Mouse (Mus musculus) urinary bladder, postnatal 36 days (tissue): Measurements from ENCODE around the gene Aars.
"Not testable (repeated sequence)": the region's sequence is repeated elsewhere in the genome, so short reads cannot be mapped to it uniquely, and the experiment has no call there.

Experiments used
- DNase-seq, 2 experiments: peaks; one replicate each; pipeline ENCODE4 v3.0.0; 2022; ENCODE audit warnings: low spot score in 2 of 2, mixed read lengths in 1 of 2

Gene Aars

DNA sequence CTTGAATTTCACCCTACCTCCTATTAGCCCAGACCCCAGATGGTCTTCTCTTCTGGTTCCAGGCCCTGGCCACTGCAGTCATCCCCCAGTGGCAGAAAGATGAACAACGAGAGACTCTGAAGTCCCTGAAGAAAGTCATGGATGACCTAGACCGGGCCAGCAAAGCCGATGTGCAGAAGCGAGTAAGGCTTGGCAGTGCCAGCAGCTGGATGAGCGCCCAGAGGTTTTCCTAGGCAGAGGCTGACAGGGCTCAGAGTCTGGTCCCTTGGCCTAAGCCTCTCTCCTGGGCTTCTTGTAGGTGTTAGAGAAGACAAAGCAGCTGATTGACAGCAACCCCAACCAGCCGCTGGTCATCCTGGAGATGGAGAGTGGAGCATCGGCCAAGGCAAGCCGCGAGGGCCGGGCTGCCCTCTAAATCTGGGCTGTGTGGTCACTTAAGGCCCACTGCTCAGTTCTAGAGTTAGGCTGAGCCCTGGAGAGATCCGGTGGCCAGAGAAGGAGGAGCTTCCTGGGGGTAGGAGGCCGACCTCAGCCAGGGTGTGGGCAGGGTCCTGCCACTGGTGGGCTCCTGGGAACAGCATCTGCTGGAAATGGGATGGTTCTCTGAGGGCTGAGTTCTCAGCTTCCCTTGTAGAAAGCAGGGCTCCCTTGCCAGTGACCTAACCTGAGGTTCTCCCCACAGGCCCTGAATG, 21.0 kb downstream of the Aars start:
- no peak for DNase-seq

DNA sequence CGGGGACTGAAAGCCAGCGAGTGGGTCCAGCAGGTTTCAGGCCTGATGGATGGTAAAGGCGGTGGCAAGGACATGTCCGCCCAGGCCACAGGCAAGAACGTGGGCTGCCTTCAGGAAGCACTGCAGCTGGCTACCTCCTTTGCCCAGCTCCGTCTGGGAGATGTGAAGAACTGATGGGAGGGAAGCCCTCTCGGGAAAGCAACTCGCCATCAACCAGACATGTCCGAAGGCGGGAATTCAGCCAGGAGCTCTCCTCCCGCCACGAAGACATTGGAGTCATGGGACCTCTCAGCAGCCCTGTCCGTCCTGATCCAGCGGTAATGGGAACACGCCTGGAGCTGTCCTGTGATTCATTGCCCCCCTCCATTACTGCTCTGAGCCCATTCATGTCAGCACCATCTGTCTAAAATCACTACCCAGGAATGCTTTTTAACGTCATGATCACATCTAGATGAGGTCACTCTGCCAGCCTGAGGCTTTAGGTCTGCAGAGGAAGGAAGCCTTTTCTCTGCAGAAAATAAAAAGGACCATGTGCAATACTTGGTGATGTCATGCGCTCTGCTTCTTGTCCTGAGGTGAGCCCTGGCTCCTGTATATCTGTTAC, 22.2 kb downstream of the Aars start:
- DNase-seq: no peak

DNA sequence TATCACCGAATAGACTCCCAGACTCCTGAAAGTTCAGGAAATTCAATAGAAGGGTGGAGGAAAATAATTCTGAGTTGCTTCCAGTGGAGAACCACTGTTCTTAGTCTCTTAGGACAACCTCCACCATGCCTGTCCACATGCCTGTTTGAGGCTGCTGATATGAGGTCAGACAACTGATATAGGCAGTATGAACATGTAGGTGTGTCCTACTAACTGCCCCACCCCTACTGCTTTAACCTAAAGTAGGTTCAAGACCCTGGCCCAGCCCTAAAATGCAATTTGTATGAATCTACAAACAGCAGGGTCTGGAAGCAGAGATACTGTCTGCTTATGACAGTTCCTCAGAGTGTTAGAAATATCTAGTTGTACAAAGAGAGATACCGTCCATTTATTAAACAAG, 22.7 kb downstream of the Aars start:
- no peak for DNase-seq

DNA sequence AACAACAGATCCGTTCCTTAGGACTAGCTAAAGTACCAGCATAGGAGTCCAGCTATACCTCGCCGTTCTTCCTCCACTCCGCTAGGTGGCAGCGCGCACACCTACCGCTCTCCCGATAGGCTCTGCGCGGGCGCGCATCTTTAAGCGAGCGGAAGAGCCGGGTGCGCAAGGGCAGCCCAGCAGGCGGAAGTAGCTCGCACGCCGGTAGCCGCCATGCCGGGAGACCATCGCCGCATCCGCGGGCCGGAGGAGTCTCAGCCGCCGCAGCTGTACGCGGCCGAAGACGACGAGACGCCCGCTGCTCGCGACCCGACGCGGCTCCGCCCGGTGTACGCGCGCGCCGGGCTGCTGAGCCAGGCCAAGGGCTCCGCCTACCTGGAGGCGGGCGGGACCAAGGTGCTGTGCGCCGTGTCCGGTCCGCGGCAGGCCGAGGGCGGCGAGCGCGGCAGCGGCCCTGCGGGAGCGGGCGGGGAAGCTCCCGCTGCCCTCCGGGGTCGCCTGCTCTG, 23.3 kb downstream of the Aars start, which contains the start of gene Exosc6:
Gene Exosc6 (plus strand): TSS at position 182 of the 506 bp plus-strand sequence.
- peak; percentile 87 to 89 for DNase-seq

DNA sequence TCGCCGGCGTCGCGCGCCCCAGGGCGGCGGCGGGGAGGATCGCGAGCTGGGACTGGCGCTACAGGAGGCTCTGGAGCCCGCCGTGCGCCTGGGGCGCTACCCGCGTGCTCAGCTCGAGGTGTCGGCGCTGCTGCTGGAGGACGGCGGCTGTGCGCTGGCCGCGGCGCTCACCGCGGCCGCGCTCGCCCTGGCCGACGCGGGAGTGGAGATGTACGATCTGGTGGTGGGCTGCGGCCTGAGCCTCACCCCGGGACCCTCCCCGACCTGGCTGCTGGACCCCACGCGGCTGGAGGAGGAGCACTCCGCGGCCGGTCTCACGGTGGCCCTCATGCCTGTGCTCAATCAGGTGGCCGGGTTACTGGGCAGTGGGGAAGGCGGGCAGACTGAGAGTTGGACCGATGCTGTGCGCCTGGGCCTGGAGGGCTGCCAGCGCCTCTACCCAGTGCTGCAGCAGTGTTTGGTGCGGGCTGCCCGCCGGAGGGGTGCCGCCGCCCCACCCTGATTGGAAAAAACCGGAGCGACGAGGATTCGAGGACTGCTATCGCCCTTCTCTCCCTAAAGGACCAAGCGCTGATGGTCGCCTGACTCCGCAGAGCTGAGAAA, 23.8 kb downstream of the Aars start:
- DNase-seq: peak; percentile 8 to 26

DNA sequence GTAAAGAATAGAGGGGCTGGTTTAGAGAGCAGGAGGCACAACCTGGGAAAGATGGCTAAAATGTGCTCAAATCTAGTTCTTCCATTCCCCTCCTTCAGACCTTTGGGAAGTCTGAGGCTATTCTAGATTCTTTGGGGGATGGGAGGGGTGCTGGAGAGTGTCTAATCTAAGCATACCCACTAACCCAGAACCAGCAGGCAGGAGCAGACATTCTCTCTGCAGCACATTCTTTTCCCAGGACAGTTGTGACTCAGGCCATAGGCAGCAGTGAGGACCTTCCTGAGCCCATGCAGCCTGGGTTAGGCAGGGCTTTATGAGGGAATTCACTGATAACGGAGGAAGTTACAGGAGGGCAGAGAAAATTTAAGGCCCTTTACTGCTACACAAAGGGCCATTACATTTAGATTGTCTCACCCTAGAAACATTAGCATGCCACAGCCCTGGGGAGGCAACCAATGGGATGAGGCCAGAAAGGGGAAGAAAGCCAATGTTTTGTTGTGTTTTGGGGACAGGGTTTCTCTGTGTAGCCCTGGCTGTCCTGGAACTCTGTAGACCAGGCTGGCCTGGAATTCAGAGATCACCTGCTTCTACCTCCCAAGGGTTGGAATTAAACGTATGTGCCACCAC, 26.1 kb downstream of the Aars start:
- no peak for DNase-seq

DNA sequence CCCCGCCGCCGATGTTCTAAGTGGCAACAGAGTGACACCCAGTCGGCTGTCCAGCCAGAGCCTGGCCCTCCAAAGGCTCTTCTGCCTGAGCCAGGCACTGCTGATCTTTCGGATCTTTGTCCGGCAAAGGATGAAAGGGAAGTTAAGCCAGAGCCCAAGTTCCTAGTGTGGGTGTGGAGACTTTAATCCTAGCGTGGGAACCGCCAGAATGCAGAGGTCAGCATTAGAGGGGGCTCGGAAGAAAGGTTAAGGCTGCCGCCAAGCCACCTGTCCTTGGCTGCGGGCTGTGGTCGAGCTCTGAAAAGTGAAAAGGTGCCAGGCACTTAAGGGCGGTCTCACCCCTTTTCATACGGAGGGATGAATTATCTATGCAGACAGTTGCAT, 28.7 kb downstream of the Aars start:
- no peak for DNase-seq

DNA sequence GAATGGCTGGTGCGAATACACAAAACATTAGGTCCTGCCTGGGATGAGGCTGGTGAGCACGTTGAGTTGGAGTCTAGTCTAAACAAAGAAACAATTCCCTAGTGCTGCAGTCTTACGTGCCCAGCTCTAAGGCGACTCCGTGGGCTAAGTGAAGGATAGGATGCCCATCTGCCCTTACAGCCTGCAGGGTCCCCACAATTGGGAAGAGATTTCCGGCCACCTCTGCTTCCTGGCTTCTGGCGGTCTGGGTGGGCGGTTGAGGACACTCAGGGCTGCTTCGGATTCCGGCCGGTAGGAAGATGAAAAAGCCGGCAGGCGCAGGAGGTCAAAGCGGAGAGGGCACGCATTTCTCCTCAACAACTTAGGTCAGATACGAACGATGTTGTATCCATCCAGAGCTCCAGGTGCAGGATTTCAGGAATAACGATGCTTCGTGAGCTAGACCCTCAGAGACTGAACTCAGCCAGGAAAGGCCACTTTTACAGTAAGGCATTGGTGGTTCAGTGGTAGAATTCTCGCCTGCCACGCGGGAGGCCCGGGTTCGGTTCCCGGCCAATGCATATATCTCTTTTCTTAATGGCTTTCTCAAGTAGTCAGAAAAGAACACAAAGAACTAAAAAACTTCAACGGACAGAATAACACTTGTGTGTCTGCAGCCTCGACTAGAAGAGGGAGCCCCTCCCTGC, 29.3 kb downstream of the Aars start:
- peak; percentile 70 to 84 for DNase-seq

DNA sequence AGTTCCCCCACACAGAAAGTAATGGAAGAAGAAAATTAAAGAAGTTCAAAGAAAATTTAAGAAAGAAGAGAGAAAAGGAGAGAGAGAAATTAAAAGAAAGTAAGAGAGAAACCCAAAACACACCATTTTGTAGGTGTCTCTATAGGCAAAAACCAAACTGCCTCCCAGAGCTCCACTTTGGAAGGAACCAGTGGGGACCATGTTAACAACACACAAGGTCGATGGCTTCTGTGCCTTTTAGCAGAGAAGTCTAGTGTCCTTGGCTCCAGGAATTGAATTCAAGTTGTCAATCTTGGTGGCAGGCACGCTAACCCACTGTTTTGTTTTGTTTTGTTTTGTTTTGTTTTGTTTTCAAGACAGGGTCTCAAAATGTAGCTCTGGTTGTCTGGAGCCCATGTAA, 29.9 kb downstream of the Aars start:
- no peak for DNase-seq

DNA sequence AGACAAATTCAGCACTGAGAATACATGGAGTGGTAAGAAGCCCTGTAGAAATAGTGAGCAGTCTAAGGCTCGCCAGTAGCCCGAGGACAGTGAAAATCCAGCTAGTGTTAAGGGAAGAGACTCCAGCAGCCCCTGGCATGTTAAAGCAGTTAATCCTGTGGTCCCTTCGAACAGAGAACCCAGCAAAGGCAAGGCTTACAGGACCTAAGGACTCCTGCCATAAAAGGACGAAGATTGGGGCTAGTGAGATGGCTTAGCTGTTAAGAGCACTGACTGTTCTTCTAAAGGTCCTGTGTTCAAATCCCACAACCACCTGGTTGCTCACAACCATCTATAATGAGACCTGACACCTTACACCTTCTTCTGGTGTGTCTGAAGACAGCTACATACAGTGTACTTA, 33.4 kb downstream of the Aars start:
- no peak for DNase-seq

DNA sequence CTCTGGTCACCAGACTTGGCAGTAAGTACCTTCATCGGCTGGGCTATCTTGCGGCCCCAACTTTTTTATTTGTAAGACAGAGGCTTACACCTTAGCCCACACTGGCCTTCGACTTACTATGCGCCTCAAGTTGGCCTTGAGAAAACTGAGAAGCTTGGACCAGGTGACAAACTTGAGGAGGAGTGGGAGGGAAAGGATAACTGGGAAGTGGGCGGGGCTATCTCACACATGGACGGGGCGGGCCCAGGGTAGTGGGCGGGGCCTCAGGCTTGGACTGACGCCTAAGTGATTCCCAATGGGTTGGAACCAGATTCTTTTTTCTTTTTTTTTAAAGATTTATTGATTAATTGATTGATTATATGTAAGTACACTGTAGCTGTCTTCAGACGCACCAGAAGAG, 34.5 kb downstream of the Aars start:
- no peak for DNase-seq

DNA sequence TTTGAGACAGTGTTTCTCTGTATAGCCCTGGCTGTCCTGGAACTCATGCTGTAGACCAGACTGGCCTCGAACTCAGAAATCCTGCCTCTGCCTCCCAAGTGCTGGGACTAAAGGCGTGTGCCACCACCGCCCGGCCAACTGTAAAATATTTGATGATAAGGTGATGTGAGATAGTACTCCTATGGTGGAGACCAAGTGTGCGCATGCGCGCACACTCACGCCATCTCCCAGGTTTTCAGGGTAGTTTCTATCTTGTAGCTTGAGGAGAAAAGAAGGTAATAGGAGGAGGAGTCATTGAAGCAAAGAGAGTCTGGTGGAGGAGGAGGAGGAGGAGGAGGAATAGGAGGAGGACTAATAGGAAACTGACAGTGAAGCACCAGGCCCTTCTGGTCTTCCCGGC, 35.7 kb downstream of the Aars start:
- DNase-seq: not testable (repeated sequence)

DNA sequence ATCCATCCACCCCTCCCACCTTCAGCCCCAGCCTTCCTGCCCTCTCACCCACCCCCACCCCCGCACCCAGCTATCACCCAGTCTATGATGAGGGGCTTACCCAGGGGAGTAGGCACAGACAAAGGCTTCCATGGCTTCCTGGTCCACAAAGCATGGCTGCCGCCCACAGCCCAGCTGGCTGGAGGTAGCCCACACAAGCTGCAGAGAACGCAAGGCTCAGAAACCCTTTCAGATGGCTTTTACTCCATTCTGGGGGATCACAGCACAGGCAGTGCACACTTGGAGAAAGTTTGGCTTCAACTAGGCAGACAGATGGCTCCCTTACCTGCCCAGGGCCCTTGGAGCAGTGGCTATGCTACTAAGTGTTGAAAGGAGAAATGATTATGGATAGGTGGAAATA, 43.0 kb downstream of the Aars start:
- no peak for DNase-seq

DNA sequence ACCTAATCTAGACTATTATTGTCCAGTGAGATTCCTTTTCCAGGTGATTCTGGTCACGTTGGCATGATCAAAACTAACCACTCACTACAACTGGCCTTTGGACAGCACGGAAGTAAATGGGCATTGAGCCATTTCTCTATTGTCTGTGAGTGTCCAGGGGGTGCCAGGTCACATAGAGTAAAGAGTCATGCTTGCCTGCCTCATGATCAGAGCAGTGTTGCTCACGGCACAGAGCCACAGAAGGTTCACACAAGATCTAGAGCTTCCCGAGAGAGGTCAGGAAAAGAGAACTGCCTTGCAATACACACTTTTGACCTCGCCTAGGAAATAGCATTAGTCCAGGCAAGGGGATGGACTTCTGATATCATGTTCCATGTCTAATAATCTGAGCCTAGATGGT, 46.5 kb downstream of the Aars start:
- no peak for DNase-seq

DNA sequence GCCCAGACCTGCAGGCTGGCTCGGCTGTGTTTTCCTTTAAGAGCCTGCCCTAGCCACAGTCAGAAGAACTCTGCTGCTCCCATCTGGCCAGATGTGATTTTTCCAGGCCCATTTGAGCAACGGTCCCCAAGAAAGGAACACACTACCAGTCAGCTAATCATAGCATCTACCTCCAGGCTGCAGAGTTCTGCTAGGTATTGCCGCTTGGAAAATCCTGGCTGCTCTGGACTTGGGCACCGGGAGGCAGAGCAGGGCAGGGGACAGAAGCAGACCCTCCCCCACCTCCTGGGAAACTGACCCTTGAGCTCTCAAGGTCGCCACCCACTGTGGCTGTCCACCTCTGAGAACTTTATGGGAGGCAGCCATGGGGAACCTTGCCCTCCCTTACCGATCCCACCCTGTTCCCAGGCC, 46.9 kb downstream of the Aars start:
- peak in 1 of 2 experiments; percentile 14 for DNase-seq

DNA sequence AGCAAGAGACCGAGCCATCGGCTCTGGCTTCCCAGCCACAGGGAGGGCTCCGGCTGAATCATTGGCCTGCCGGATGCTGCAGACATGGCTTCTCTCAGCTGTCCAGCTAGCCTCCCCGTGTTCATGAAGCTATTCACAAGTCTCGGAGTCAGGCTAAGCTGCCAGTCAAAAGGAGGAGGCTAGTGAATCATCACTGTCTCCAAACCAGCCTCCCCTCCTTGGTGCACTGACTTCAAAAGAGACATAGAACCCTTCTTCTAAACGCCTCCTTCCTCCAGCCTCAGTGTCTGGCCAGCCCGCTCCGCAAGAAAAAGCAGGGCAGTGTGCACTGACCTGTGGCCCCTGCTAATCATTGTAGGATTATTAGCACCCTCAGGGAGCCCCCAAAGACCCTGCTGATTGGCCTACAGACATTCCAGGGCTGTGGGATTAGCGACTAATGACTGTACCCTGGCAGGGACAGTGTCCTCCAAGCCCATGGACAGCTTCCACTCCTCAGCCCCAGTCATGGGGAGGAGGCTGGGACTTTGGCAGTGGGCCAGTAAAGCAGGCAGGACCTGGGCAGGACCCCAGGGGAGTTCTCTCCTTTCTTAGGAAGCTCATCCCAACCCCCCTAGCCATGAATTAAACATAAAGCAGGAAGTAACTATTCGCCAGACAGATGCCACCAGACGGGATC, 48.8 kb downstream of the Aars start:
- DNase-seq: no peak

DNA sequence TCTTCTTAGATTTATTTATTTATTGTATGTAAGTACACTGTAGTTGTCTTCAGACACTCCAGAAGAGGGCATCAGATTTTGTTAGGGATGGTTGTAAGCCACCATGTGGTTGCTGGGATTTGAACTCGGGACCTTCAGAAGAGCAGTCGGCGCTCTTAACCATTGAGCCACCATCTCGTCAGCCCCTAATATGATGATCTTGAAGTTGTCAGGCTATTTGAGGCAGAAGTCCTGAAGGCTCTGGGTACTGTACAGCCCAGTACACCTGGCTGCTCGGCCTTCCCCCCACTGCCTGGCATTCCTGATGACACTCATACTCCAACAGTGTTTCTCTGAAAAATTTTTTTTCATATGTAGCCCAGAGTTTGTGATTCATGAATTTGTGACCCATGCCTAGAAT, 51.0 kb downstream of the Aars start:
- DNase-seq: not testable (repeated sequence)

DNA sequence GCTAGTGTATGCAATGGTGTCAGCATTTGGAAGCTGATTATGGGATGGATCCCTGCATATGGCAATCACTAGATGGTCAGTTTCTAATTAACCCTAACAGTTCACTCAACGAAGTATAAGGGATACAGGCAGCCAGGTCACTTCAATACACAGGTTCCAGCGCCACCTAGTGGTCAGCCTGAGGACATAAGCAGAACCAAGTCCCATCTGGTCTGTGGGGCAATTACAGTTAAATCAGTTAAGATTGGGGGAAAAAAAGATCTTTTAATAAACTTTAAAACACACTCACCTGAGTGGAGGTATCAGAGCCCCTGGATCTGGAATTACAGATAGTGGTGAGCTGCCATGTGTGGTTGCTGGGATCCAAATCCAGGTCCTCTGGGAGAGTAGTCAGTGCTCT, 57.2 kb downstream of the Aars start:
- DNase-seq: peak; percentile 43 to 68

DNA sequence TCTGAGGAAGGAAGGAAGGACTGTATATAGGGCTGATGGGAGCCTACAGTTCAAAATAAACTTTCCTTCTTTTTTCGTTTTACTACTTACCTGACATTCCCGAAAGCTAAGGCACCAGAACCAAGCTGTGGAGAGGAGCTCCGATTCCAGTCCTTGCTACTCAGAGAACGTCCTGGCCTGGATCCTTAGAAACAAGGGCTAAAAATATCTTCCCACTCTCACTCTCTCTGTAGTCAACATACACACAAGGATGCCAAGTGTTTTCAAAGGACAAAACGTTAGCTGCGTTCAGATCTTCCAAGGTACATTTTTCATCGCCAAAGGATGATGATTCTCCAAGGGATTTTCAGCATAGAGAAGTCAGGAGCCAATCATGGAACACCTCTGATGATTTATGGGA, 58.8 kb downstream of the Aars start:
- DNase-seq: no peak

DNA sequence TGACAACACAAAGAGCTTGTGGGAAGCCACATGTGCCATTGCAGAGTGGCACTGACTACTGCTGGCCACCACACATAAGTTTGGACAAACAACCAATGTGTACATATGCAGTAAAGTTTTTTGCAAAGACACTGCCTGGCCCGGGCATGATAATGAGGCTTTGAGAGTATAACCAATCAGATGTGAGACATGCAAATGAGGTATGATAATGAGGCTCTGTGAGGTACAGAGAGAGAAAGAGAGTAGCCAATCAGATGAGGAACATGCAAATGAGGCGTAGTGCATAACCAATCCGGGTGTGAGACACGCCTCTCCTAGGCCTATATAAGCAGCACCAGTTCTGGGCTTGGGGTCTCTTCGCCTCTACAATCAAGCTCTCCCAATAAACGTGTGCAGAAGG, 59.4 kb downstream of the Aars start, which contains the start of gene Clec18a:
Gene Clec18a (minus strand): TSS at position 101 of the 400 bp plus-strand sequence.
- DNase-seq: not testable (repeated sequence)
